ENCODE assay signal across 27 mouse cellular contexts in the genomic region with DNA sequence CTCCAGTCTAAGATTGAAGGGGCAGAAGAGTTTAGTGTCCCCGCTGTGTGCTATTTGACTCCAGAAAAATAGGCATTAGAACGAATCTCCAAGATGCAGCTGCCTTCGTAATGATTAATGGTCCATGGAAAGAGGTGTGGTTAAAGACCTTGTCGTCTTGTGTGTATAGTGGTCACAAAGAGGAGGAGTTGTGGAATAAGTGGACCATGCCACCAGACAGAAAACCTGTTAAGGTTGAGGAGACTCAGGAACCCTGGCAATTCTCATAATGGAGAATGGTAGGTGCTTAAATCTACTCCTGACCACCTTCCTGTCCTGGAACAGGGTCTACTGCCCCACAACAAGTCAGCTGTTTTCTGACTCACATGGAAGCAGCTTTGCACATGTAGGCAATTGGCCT. TPM values are rescaled to one million over a fixed set of nuclear protein-coding genes. Genes with fewer than 3 reads are reported as not detected.
DNase-seq lines count a peak whose midpoint lies in the region; ATAC-seq and TF ChIP-seq lines count a peak whose summit lies in the region.
"Had no signal": no experiment of that assay in that cellular context is flagged by ENCODE, and none has a peak within 500 bp of the region (broad histone marks: within the 10 kb centered on the region; RNA-seq: fewer than 3 reads in every experiment).

No protein-coding gene starts in this region.

- no peak overlapping the region for H3K9ac ChIP-seq in kidney, embryonic 15.5 days
- no peak overlapping the region for H3K9ac ChIP-seq in kidney, postnatal 0 days (ENCODE audit: low read depth, low read length)
- no peak overlapping the region for H3K9ac ChIP-seq in ES-Bruce4 (ENCODE audit: low read depth, poor library complexity, severe bottlenecking)
- H3K9ac ChIP-seq: embryonic facial prominence, embryonic 12.5 days; forebrain, embryonic 13.5 days; forebrain, embryonic 15.5 days had no signal

- no peak overlapping the region for H3K27ac ChIP-seq in kidney, embryonic 15.5 days
- H3K27ac ChIP-seq in kidney, postnatal 0 days = no peak overlapping the region
- no peak overlapping the region for H3K27ac ChIP-seq in kidney, adult 2 months (ENCODE audit: insufficient read depth, low read depth, low read length)
- 0 out of 2 replicates have a peak overlapping the region, but pooled peaks have one; percentile 9 for H3K27ac ChIP-seq in ES-Bruce4 (ENCODE audit: insufficient read depth, low read length)
- H3K27ac ChIP-seq: embryonic facial prominence, embryonic 10.5 days; embryonic facial prominence, embryonic 12.5 days; forebrain, embryonic 13.5 days; forebrain, embryonic 15.5 days had no signal

- peak; percentile 27 for DNase-seq in heart, adult 11 months
- DNase-seq in heart, adult 18-20 months = no peak
- no peak for DNase-seq in kidney, postnatal 36 days
- peak; percentile 22 for DNase-seq in kidney, postnatal 0 days (ENCODE audit: low spot score)
- DNase-seq in kidney, adult 2 months = no peak
- DNase-seq: adrenal gland, adult 8-10 months; adrenal gland, postnatal 14 days; adrenal gland, postnatal 36 days; B cell, adult 2 months; cerebellum, adult 11-12 months; cerebellum, adult 2 months; cerebellum, adult 9-10 months; cerebellum, postnatal 10 days; cerebellum, postnatal 25 days had no signal

- H3K4me3 ChIP-seq in kidney, embryonic 15.5 days (replicated peaks) = no peak overlapping the region
- H3K4me3 ChIP-seq in kidney, postnatal 0 days (replicated peaks; ENCODE audit: low read depth, low read length) = no peak overlapping the region
- H3K4me3 ChIP-seq in kidney, adult 2 months (ENCODE audit: insufficient read depth, low read depth, low read length) = no peak overlapping the region
- H3K4me3 ChIP-seq in ES-Bruce4 (ENCODE audit: low read depth, low read length) = no peak overlapping the region
- H3K4me3 ChIP-seq: embryonic facial prominence, embryonic 10.5 days; embryonic facial prominence, embryonic 12.5 days; forebrain, embryonic 13.5 days; forebrain, embryonic 15.5 days had no signal

- peaks cover 7% of the 10 kb centered on the region; the same call in 1 of the 2 replicates for H3K4me1 ChIP-seq in kidney, embryonic 15.5 days
- no peaks in the 10 kb centered on the region for H3K4me1 ChIP-seq in kidney, postnatal 0 days (replicated peaks; ENCODE audit: insufficient read depth, low read length)
- no peaks in the 10 kb centered on the region for H3K4me1 ChIP-seq in kidney, adult 2 months (ENCODE audit: control insufficient read depth, insufficient read depth, low read length)
- peaks cover 2% of the 10 kb centered on the region for H3K4me1 ChIP-seq in ES-Bruce4 (ENCODE audit: control insufficient read depth, insufficient read depth, low read length)
- H3K4me1 ChIP-seq: embryonic facial prominence, embryonic 10.5 days; embryonic facial prominence, embryonic 12.5 days; forebrain, embryonic 13.5 days; forebrain, embryonic 15.5 days had no signal

- no peak for TF ChIP-seq CTCF in kidney, postnatal 0 days (IDR thresholded peaks at IDR 0.05; ENCODE audit: low read depth)
- no peak for TF ChIP-seq CTCF in kidney, adult 2 months (conservative IDR thresholded peaks at IDR 0.05; ENCODE audit: insufficient read depth, insufficient read length, low read depth, low read length)
- no peak for TF ChIP-seq CTCF in ES-Bruce4 (IDR thresholded peaks at IDR 0.05; ENCODE audit: low read depth, low read length)

- H3K4me2 ChIP-seq in kidney, embryonic 15.5 days = no peak overlapping the region
- H3K4me2 ChIP-seq in kidney, postnatal 0 days (ENCODE audit: low read length) = no peak overlapping the region
- H3K4me2 ChIP-seq: embryonic facial prominence, embryonic 12.5 days; forebrain, embryonic 13.5 days; forebrain, embryonic 15.5 days had no signal

- ATAC-seq in kidney, embryonic 15.5 days (replicated peaks; ENCODE audit: low FRiP score) = peak; percentile 74; the same call in 1 of the 2 replicates
- ATAC-seq in kidney, postnatal 0 days (replicated peaks; ENCODE audit: low FRiP score, low read depth) = no peak; the same call in 1 of the 2 replicates
- ATAC-seq: CD4-positive, CD25-positive, alpha-beta regulatory T cell, adult 4 months; forebrain, embryonic 13.5 days; forebrain, embryonic 15.5 days had no signal

- peaks cover 12% of the 10 kb centered on the region for H3K36me3 ChIP-seq in kidney, embryonic 15.5 days
- peaks cover 2% of the 10 kb centered on the region; the same call in 1 of the 2 replicates for H3K36me3 ChIP-seq in kidney, postnatal 0 days (ENCODE audit: insufficient read depth, low read length)
- no peaks in the 10 kb centered on the region for H3K36me3 ChIP-seq in kidney, adult 2 months (ENCODE audit: control insufficient read depth, insufficient read depth, low read length)
- H3K36me3 ChIP-seq in ES-Bruce4 (ENCODE audit: control insufficient read depth, insufficient read depth, low read length, poor library complexity, severe bottlenecking) = peaks cover 12% of the 10 kb centered on the region; the same call in 1 of the 2 replicates

- no peak for TF ChIP-seq EP300 in ES-Bruce4 (IDR thresholded peaks at IDR 0.05; ENCODE audit: insufficient read depth, low read depth, low read length)

- WGBS in kidney, embryonic 15.5 days = 38% methylated on average over 4 of the region's 4 CpGs
- WGBS in kidney, postnatal 0 days = 34% methylated on average over 4 of the region's 4 CpGs
- 49% methylated on average over 4 of the region's 4 CpGs for WGBS in kidney, adult 2 months

- no peaks in the 10 kb centered on the region for H3K27me3 ChIP-seq in kidney, embryonic 15.5 days
- no peaks in the 10 kb centered on the region for H3K27me3 ChIP-seq in kidney, postnatal 0 days (ENCODE audit: insufficient read depth, low read length)
- no peaks in the 10 kb centered on the region for H3K27me3 ChIP-seq in kidney, adult 2 months (replicated peaks; ENCODE audit: control insufficient read depth, insufficient read depth, low read length)
- no peaks in the 10 kb centered on the region for H3K27me3 ChIP-seq in ES-Bruce4 (ENCODE audit: control insufficient read depth, insufficient read depth, low read length, poor library complexity, severe bottlenecking)
- H3K27me3 ChIP-seq: CH12.LX; embryonic facial prominence, embryonic 12.5 days; forebrain, embryonic 13.5 days; forebrain, embryonic 15.5 days had no signal

- TF ChIP-seq POLR2A in kidney, adult 2 months (IDR thresholded peaks at IDR 0.05; ENCODE audit: low read depth, low read length) = no peak
- no peak for TF ChIP-seq POLR2A in ES-Bruce4 (IDR thresholded peaks at IDR 0.05; ENCODE audit: insufficient read depth, low read length)

- no peaks in the 10 kb centered on the region for H3K9me3 ChIP-seq in kidney, embryonic 15.5 days (replicated peaks)
- no peaks in the 10 kb centered on the region for H3K9me3 ChIP-seq in kidney, postnatal 0 days (replicated peaks; ENCODE audit: low read length)
- H3K9me3 ChIP-seq in ES-Bruce4 (replicated peaks; ENCODE audit: control insufficient read depth, insufficient read depth, low read length, poor library complexity, severe bottlenecking) = no peaks in the 10 kb centered on the region
- H3K9me3 ChIP-seq: embryonic facial prominence, embryonic 10.5 days; embryonic facial prominence, embryonic 12.5 days; forebrain, embryonic 13.5 days; forebrain, embryonic 15.5 days had no signal

RNA-seq across cellular contexts. Expression of gene Dclre1c, which starts 22.1 kb away (rescaled TPM):
- 1 to 10 TPM; 2.4 to 4.0 TPM for total RNA-seq in heart, adult 18-20 months (2021)
- 6.5 and 6.9 TPM in 2 replicates for polyA plus RNA-seq in kidney, embryonic 15.5 days (2015; fragmentation: Nextera tagmentation; extraction: Ambion mirVana)
- 3.5 and 4.1 TPM in 2 replicates for polyA plus RNA-seq in kidney, postnatal 0 days (2015; fragmentation: Nextera tagmentation; extraction: Ambion mirVana)
- 2.1 and 2.3 TPM in 2 replicates for polyA plus RNA-seq in kidney, adult 2 months (2012; rRNA removed)
- polyA plus RNA-seq in ES-Bruce4 (2011; ENCODE audit: insufficient read depth, insufficient read length, low read depth, missing spikeins) = 14.7 and 15.2 TPM in 2 replicates

RNA-seq across cellular contexts. Expression of gene Meig1, which starts 23.5 kb away (rescaled TPM):
- total RNA-seq in heart, adult 18-20 months (2021) = 1 to 10 TPM; 2.3 to 2.5 TPM
- polyA plus RNA-seq in kidney, embryonic 15.5 days (2015; fragmentation: Nextera tagmentation; extraction: Ambion mirVana) = not detected in 2 replicates
- polyA plus RNA-seq in kidney, postnatal 0 days (2015; fragmentation: Nextera tagmentation; extraction: Ambion mirVana) = 0.33 and 0.51 TPM in 2 replicates
- polyA plus RNA-seq in kidney, adult 2 months (2012; rRNA removed) = 0.17 TPM in 1 of 2 replicates, not detected in the other
- not detected in 2 replicates for polyA plus RNA-seq in ES-Bruce4 (2011; ENCODE audit: insufficient read depth, insufficient read length, low read depth, missing spikeins)
- total RNA-seq: adrenal gland, postnatal 14 days; CH12.LX; ES-E14; MEL had no signal
- polyA plus RNA-seq: CD4-positive, CD25-positive, alpha-beta regulatory T cell, adult 4 months; embryonic facial prominence, embryonic 12.5 days had no signal

RNA-seq across cellular contexts. Expression of gene Suv39h2, which starts 28.8 kb away (rescaled TPM):
- under 1 TPM; 0.62 to 0.72 TPM for total RNA-seq in heart, adult 18-20 months (2021)
- polyA plus RNA-seq in kidney, embryonic 15.5 days (2015; fragmentation: Nextera tagmentation; extraction: Ambion mirVana) = 18.5 and 21.5 TPM in 2 replicates
- 9.5 TPM in 2 replicates for polyA plus RNA-seq in kidney, postnatal 0 days (2015; fragmentation: Nextera tagmentation; extraction: Ambion mirVana)
- 0.16 and 0.22 TPM in 2 replicates for polyA plus RNA-seq in kidney, adult 2 months (2012; rRNA removed)
- polyA plus RNA-seq in ES-Bruce4 (2011; ENCODE audit: insufficient read depth, insufficient read length, low read depth, missing spikeins) = 33.9 and 34.2 TPM in 2 replicates

RNA-seq across cellular contexts. Expression of gene Olah, which starts 49.0 kb away (rescaled TPM):
- total RNA-seq in heart, adult 18-20 months (2021) = not detected
- polyA plus RNA-seq in kidney, embryonic 15.5 days (2015; fragmentation: Nextera tagmentation; extraction: Ambion mirVana) = not detected in 2 replicates
- polyA plus RNA-seq in kidney, postnatal 0 days (2015; fragmentation: Nextera tagmentation; extraction: Ambion mirVana) = not detected in 2 replicates
- polyA plus RNA-seq in kidney, adult 2 months (2012; rRNA removed) = not detected in 2 replicates
- polyA plus RNA-seq in ES-Bruce4 (2011; ENCODE audit: insufficient read depth, insufficient read length, low read depth, missing spikeins) = not detected in 2 replicates
- total RNA-seq: adrenal gland, postnatal 14 days; ES-E14; MEL had no signal
- polyA plus RNA-seq: CD4-positive, CD25-positive, alpha-beta regulatory T cell, adult 4 months; cerebellum, adult 2 months; cortical plate, adult 2 months; embryonic facial prominence, embryonic 10.5 days; embryonic facial prominence, embryonic 12.5 days; embryonic facial prominence, embryonic 14.5 days; forebrain, embryonic 11.5 days; forebrain, embryonic 13.5 days; forebrain, embryonic 15.5 days had no signal

Comparison
In these comparisons a context has a peak if more than half of its experiments do, and no peak if none do; other contexts are left out.
1. DNase-seq: peak in heart, adult 11 months (single experiment) and kidney, postnatal 0 days (single experiment); none in heart, adult 18-20 months (0 of 2), kidney, postnatal 36 days (0 of 2) and kidney, adult 2 months (single experiment).